Mouse (Mus musculus) splenic B cell, adult 2 months (primary cell): ENCODE results near the gene Nprl3.
"Not testable (repeated sequence)": the region's sequence is repeated elsewhere in the genome, so short reads cannot be mapped to it uniquely, and the experiment has no call there.

Experiments used
- DNase-seq: peaks from one replicate; pipeline ENCODE4 v3.0.0-alpha.2; 2011; ENCODE audit warnings: low read depth, low spot score
- H3K27me3 ChIP-seq: 2 replicates; pipeline ENCODE4 v1.6.1; 2012; ENCODE audit warnings: mild to moderate bottlenecking, low read length, moderate library complexity, mixed read lengths; ENCODE audit not compliant: control insufficient read depth, poor library complexity, insufficient read depth, severe bottlenecking
- H3K36me3 ChIP-seq: 2 replicates; pipeline ENCODE4 v1.6.1; 2012; ENCODE audit warnings: mild to moderate bottlenecking, low read length, moderate library complexity, mixed read lengths; ENCODE audit not compliant: control insufficient read depth, poor library complexity, insufficient read depth, severe bottlenecking

The Nprl3 gene

DNA sequence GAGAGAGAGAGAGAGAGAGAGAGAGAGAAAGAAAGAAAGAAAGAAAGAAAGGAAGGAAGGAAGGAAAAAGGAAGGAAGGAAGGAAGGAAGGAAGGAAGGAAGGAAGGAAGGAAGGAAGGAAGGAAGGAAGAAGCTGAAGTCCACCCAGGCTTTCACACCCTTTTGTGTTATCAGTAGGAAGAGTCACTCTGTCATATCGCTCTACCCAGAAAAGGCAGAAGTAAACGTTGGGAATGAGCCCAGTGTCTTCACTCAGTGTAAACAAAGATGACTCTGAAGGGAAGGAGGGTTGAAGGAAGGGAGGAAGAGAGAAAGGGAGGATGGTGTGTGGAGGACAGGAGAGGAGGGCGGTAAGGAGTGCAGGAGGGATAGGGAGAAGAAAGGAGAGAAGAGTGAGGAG is 26.0 kb upstream of the Nprl3 start:
- H3K36me3 ChIP-seq, H3K27me3 ChIP-seq, DNase-seq: not testable (repeated sequence)

DNA sequence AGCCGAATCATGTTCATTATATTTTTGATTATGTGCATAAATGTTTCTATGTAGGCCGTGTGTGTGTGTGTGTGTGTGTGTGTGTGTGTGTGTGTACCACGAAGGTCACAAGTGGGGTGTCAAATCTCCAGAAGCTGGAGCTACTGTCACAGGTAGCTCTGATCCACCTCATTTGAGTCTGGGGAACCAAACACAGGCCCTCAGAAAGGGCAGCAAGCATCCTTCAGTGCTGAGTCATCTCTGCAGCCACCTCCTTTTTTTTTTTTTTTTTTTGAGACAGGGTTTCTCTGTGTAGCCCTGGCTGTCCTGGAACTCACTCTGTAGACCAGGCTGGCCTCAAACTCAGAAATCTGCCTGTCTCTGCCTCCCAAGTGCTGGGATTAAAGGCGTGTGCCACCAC is 25.3 kb upstream of the Nprl3 start:
- not testable (repeated sequence) for H3K27me3 ChIP-seq, H3K36me3 ChIP-seq

DNA sequence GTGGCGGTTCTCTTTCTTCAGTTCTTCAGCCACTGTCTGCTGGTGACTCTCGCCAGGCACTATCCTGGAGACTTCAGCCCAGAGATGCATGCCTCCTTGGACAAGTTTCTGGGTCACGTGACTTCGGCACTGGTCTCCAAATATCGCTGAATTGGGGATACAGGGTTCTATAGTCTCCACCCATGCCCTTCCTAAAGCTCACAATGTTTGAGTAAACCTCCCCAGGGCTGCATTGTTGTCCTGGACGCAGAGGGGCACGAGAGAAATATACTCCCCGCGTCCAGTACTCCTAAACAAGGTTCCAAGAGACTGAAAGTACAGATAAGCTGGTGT is 20.0 kb upstream of the Nprl3 start:
- no peak for DNase-seq
- no peaks in the 10 kb centered on the region for H3K27me3 ChIP-seq
- no peaks in the 10 kb centered on the region for H3K36me3 ChIP-seq

More for the DNA sequence above, 25.3 kb upstream of the Nprl3 start:
- DNase-seq = not testable (repeated sequence)

DNA sequence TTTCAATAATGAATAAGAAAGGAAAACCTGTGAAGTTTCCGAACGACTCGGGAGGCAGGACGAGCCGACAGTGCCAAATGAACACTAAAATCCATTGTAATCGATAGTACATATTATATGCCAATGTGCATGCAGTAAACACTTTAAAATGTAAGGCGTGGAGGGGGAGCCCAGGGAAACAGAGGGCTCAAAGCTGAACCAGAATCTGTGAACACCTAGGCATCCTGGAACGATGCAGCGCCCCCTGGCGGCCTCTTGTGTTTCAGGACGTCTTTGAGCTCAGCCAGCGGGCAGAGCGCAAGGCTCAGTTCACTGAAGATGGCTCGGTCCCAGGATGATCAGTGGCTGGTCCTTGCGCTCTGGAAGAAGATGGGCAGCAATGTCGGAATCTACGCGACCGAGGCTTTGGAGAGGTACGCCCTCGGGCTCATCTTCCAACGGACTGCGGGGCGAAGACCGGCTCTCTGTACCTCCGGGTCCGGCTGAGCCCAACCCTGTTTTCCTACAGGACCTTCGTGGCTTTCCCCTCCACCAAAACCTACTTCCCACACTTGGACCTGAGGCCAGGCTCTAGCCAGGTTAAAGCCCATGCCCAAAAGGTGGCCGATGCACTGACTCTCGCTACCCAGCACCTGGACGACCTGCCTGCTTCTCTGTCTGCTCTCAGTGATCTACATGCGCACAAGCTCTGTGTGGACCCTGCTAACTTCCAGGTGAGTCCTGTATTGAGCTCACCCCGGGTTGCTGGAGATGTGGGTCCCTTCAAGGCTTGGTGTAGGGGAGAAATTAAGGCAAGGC is 19.4 kb upstream of the Nprl3 start, which contains the start of gene Hbq1b:
TSS of gene Hbq1b (plus strand) at position 271 of the 798 bp plus-strand sequence.
- H3K27me3 ChIP-seq, H3K36me3 ChIP-seq: not testable (repeated sequence)
- peak; percentile 55 for DNase-seq

DNA sequence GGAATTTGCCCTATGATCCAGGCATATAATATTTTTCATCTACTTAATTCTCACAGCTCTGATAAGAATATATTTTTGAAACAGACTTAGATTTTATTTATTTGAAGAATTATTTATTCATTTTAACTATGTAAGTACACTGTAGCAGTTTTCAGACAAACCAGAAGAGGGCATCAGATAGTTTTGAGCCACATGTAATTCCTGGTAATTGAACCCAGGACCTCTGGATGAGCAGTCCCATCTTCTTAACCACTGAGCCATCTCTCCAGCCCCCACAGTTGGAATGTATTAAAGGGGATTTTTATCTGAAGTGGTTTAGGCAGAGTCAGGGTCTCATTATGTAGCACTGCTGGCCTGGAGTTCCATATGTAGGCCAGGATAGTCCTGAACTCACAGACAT is 18.4 kb upstream of the Nprl3 start:
- H3K36me3 ChIP-seq, H3K27me3 ChIP-seq, DNase-seq: not testable (repeated sequence)

DNA sequence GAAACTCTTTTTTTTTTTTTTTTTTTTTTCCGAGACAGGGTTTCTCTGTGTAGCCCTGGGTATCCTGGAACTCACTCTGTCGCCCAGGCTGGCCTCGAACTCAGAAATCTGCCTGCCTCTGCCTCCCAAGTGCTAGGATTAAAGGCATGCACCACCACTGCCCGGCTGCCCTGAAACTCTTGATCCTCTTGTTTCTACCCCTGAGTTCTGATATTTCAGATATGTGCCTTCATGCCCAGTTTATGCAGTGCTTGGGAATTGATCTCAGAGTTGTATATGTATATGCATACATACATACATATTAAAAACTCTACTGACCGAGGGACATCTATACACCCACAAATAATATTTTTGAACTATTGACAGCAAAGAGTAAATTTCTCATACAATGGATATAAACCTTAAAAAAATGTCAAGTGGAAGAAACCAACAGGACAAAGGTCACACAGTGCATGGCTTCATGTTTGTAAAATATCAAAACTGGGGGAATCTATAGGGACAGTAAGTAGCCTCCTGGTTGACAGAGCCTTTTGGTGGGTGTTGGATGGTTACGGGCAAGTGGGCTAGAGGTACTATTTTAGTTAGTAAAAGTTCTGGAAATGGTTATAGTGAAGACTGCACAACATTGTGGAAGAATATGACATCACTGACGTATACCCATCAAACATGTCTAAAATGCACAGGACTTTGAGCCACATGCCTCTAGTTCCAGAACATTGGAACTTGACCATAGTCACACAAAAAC is 17.7 kb upstream of the Nprl3 start:
- H3K27me3 ChIP-seq = no peaks in the 10 kb centered on the region
- no peak for DNase-seq
- no peaks in the 10 kb centered on the region for H3K36me3 ChIP-seq

DNA sequence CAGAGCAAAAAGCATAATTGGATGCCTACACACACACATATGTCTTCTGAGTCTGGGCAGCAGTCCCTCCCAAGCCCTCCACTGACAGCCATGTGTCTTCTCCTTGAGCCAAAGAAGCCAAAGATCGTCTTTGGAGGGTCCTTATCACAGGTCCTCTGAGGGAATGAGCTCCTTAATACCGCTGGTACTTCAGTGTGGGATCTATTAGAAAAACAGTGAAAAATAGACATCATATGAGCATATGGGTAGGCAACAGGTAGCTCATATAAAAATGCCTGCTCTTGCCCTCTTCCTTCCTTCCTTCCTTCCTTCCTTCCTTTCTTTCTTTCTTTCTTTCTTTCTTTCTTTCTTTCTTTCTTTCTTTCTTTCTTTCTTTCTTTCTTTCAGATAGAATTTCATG is 17.1 kb upstream of the Nprl3 start:
- not testable (repeated sequence) for DNase-seq, H3K36me3 ChIP-seq, H3K27me3 ChIP-seq

DNA sequence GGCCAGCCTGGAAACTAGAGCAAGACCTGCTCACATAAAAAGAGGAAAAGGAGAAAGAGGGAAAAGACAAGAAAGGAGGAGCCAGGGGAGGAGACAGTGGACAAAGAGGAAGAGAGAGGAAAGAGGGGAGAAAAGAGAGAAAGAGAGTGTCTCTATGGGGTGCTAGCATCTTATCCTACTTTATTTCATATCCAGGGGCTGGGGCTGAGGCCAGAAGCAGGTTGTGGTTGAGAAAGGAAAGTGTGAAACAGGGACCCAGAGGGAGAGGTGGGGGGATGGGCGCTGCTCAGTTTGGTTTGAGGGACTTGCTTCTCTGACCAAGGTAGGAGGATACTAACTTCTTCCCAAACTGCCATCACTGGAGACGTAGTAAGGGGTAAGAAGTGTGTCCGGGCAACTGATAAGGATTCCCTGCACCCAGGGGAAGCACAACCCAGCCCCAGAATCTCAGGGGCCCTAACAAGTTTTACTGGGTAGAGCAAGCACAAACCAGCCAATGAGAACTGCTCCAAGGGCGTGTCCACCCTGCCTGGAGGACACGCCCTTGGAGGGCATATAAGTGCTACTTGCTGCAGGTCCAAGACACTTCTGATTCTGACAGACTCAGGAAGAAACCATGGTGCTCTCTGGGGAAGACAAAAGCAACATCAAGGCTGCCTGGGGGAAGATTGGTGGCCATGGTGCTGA is 15.7 kb upstream of the Nprl3 start, which contains the start of gene Hba-a1:
TSS of gene Hba-a1 (plus strand) at position 421 of the 687 bp plus-strand sequence.
- DNase-seq, H3K36me3 ChIP-seq, H3K27me3 ChIP-seq: not testable (repeated sequence)

DNA sequence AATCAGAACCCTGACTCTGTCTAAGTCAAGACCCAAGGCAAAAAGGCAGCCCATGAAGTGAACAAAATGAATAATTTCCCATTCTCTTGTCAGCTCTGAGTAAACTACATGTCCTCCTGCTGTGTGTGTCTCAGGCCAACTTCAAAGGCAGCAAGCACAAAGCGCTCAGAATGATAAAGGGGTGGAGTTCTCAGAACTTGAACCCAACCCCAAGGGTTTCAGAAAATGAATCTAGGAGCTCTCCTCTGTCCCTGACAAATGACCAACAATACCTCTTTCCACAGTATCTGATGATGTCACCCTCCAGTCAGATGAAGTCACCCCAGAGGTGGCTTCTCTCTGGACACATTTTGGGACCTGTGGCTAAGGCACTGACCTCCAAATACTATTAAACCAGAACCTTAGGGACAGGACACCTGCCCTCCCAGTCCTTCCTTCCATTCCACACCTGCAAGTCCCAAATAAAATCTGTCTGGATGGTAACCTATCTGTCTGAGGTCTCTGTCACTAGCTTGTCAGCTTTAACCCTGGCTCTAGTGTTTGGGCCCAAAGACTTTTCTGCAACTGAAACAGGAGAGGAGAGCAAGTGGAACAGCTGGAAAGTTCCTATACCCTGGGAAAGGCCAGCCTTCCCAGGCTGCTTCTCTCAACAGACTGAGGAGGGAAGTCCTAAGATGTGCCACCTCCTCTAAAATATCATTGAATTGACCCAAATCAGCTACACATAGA is 14.1 kb upstream of the Nprl3 start:
- Histone ChIP-seq H3K27me3 (no peaks in the 10 kb centered on the region), H3K36me3 (no peaks in the 10 kb centered on the region)
- DNase-seq = no peak

DNA sequence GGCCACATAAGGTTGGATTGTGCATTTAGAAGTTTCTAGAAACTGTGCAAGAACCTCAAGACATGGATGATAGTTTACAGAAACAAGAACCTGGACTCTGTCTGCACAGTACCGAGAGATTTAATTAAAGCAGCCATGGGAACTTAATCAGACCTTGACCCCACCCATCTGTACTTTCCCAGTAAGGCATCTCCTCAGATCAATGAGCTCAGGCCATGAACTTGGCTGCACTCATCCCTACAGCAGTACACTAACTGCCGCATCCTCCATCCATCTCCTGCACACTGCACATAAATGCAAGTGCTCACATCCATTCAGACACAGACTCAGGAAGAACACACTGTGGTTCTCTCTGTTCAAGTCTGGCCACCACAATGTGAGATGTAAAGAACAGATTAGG is 13.1 kb upstream of the Nprl3 start:
- H3K27me3 ChIP-seq = no peaks in the 10 kb centered on the region
- no peaks in the 10 kb centered on the region for H3K36me3 ChIP-seq
- no peak for DNase-seq

DNA sequence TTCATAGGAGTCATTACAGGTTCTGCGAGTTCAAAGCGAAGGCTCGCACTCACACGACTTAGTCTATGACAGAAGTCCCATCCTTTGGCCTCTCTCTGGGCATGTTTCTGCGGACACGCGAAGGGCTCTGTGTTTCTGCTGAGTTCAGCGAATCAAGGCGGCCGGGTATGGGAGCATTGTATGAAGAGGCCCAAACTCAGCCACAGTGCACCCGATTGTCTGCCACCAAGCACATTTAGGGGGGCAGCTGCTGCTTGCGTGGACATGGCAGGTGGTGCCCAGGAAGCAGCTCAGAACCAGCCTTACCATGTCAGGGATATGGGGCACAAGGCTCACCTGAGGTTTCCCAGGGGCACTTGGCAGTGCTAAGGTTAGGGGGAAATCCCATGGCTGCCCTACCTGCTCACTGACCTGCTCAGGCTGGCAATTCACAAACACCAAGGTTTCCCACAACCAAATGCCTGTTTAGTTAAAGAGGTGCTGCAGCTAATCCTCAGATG is 11.0 kb upstream of the Nprl3 start:
- H3K36me3 ChIP-seq = no peaks in the 10 kb centered on the region
- no peaks in the 10 kb centered on the region for H3K27me3 ChIP-seq
- no peak for DNase-seq

DNA sequence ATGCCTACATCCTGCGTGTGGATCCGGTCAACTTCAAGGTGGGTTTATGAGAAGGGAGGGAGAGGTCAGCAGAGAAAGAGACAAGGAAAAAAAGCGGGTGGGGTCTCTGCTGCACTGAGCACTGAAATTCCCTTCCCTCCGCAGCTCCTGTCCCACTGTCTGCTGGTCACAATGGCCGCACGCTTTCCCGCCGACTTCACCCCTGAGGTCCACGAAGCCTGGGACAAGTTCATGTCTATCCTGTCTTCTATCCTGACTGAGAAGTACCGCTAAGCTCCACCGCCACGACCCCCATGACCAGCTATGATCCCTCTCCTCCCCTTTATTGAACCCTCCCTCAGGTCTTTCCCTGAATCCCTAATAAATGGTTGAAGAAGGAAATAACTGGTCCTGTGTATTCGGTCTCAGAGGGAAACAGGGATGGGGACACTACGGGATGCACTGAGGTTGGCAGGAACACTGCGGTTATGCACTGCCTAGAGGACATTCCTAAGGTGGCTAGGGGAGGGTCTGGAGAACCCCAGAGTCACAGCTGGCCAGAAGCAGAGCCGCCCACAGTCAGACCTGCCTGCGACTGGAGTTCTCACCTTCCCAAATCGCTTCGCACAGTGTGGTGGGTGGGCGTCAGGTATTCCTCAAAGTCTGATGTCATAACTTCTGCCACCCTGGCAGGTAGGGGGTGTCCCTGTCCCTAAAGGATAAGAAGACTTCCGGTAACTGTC is 10.4 kb upstream of the Nprl3 start:
- Histone ChIP-seq H3K27me3 (no peaks in the 10 kb centered on the region), H3K36me3 (no peaks in the 10 kb centered on the region)
- DNase-seq = no peak

DNA sequence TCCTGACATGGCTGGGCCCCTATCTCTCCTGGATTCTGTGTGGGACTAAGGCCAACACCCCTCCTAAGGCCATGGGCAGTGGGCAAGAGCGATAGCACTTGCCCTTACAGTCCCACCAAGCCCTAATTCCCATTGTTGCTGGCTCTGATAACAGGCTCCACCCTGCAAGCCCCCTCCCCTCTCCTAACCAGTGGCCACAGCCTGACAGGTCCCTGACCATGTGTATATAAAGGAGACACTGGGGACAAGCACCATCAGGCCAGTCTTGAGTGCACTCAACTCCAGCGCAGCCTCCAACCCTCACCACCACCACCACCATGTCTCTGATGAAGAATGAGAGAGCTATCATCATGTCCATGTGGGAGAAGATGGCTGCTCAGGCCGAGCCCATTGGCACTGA is 8.8 kb upstream of the Nprl3 start, which contains the start of gene Hba-x:
TSS of gene Hba-x (plus strand) at position 54 of the 400 bp plus-strand sequence.
- no peaks in the 10 kb centered on the region for H3K27me3 ChIP-seq
- no peak for DNase-seq
- no peaks in the 10 kb centered on the region for H3K36me3 ChIP-seq

DNA sequence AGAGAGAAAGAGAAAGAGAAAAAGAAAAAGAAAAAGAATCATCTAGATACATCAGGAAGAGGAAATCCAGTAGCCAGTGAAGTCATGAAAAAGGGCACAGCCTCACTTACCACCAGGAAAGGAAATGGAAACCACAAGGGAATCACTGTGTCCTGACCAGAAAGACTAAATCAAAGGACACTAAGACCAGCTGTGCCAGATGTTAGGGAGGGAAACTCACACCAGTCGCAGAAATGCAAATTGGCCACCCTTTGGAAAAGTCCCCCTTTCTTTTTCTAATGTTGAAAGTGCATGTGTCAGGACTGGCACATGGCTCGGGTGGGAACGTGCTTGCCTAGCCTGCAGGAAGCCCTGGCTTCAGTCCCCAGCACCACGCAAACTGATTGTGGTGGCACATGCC is 3.7 kb upstream of the Nprl3 start:
- DNase-seq = no peak
- H3K27me3 ChIP-seq = no peaks in the 10 kb centered on the region
- H3K36me3 ChIP-seq = no peaks in the 10 kb centered on the region
